Mouse (Mus musculus): Measurements from ENCODE around the gene Wbp2.

DNA sequence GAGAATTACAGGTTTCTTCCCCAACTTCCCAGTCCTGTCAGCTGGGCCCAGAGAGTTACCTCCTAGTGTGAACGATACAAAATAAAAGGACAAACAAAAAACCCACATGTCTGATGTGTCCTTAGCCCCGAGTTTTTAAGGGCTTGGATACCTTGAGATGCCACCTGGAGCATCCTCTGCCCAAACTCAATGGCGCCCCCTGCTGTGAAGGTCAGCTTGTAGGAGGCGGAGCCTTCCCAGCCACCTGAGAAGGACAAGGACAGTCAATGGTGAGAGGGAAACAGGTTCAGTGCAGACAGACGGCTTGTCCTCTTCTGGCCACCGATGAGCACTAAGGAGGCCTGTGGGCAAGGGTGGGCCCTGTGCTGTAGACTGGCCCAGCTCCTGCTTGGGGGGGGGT lies 5.7 kb downstream of the Wbp2 start:
- TF ChIP-seq USF1 (IDR thresholded peaks at IDR 0.05; ENCODE audit: low read depth) (no peak), E2F4 (IDR thresholded peaks at IDR 0.05; ENCODE audit: insufficient read depth) (no peak), POLR2A (IDR thresholded peaks at IDR 0.05; ENCODE audit: insufficient read length, low read depth) (no peak)

All from myocyte (in vitro differentiated cells).